Mouse (Mus musculus) adrenal gland, adult 8-10 months (tissue): ENCODE results near the gene Mgat3. TPM values are rescaled to one million over a fixed set of nuclear protein-coding genes. Genes with fewer than 3 reads are reported as not detected.

Source experiments
- DNase-seq: peaks from one replicate; pipeline ENCODE4 v3.0.0; 2022
- total RNA-seq, 4 experiments: library from RNA; stranded (reverse); gene quantifications; 2 replicates each; pipeline ENCODE4 v1.2.4; 2022

The Mgat3 gene
- total RNA-seq, 4 experiments from 2014 or later = 8.5 to 13.0 (median 11.6) TPM

GRCm38 (mm10) chr15:80232331-80232730 lies 58.8 kb downstream of the Mgat3 start:
- DNase-seq = no peak

GRCm38 (mm10) chr15:80233053-80233452 lies 59.5 kb downstream of the Mgat3 start:
- no peak for DNase-seq

- DNase-seq = peak; percentile 98
Observed at GRCm38 (mm10) chr15:80233733-80234509, 60.4 kb downstream of the Mgat3 start, which contains the start of gene Mief1. Gene Mief1 (plus strand): TSS chr15:80234018.

- no peak for DNase-seq
Observed at GRCm38 (mm10) chr15:80235535-80235934, 62.0 kb downstream of the Mgat3 start, which contains the start of gene AC140267.1. Gene AC140267.1 (plus strand): TSS chr15:80235835.

GRCm38 (mm10) chr15:80248135-80248534 lies 74.6 kb downstream of the Mgat3 start:
- DNase-seq = no peak

DNA sequence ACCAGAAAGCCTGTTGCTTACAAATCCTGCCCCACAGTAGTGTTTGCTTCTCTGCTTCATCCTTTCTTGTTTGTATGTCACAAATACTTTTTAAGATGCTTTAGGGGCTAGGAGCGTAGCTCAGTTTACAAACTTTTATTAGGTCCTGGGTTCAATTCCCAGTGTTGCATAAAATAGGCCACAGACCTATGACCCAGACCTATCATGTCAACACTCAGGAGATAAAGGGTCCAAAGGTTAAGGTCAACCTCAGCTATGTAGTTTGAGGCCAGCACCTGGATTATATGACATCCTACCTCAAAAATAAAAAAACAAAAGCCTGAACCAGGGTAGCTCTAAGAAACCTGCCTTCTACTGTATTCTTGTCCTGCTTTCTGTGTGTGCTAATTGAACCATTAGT lies 75.1 kb downstream of the Mgat3 start:
- DNase-seq = no peak

DNA sequence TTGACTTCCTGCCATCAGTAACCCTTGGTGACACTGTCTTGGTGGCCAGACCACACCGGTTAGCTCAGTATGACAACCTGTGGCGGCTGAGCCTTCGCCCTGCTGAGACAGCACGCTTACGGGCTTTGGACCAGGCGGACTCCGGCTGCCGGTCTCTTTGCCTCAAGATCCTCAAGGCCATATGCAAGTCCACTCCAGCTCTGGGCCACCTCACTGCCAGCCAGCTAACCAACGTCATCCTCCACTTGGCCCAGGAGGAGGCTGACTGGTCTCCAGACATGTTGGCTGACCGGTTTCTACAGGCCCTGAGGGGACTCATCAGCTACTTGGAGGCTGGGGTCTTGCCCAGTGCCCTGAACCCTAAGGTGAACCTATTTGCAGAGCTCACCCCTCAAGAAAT lies 76.2 kb downstream of the Mgat3 start:
- no peak for DNase-seq

DNA sequence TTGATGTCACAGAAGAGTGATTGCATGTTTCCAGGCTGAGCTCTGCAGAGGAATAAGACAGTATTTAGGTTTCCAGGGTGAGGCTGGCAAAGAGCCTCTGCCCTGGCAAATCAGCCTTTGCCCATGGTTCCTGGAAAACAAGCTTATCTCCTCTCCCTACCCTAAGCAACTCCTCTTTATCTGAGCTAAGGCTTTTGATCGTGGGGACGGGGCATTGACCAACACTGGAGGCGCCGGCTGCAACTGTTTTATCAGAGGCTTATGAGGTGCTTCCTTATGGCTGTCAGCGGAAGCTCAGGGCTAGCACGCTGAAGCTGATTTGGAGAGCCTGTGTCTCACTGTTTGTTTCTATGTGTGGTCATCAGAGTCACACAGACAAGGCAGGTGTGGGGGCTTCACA lies 77.1 kb downstream of the Mgat3 start:
- DNase-seq = no peak

DNA sequence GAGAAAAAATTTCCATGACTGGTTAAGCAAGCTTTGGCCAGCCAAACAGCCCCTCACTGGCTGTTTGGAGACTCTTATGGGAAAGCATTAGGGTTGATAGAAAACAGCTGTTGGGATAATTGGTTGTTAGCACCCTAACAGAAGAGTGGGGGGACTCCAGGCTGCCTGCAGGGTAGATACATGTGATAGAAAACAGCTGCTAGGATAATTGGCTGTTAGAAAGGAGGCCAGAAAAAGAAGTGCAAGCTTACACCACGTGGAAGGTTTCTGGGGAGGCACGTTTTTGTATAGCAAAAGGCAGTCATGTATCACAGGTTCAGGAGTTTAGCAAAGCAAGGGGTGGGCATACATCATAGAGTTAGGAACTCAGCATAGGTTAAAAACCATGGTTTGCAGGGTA lies 80.0 kb downstream of the Mgat3 start:
- DNase-seq = no peak

GRCm38 (mm10) chr15:80254207-80254606 lies 80.7 kb downstream of the Mgat3 start:
- peak; percentile 77 for DNase-seq

DNA sequence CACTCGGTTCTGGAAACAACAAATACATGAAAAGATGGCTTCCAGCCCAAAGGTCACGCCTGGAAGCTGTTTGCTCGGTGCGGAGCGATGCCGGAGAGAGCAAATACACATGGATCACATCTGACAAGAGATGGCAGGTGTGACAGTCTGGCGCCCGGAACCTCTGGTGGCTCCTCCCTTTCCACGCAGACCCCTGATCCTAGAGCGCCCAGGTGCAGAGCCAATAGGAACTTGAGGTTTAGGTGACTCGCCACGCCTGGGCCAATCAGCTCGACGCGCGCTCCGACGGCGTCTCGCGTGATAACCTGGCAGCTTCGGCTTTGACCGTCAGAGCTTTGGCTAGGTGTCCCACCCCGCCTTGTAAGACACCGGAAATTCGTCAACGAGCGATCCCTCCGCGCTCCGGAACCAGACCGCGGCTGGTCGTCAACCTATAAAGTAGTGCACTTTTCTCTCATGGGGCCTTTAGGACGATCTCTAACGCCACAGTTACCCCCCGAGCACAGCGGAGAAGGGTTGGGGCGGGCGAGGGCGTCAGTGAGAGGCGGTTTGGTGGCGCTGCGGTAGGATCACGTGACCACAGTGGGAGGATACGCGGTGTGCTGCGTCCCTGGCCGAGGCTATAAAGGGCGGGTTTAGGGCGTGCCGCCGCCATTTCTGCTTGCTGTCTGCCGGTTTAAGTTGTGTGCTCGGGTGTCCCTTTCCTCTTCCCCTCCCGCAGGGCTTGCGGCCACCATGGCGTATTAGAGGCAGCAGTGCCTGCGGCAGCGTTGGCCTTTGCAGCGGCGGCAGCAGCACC lies 81.5 kb downstream of the Mgat3 start, which contains the start of gene Atf4:
Gene Atf4, plus strand, starts transcription at position 338 of the 799 bp plus-strand sequence.
- DNase-seq = peak; percentile 99

- DNase-seq = peak; percentile 86
Observed at GRCm38 (mm10) chr15:80255646-80256121, 82.2 kb downstream of the Mgat3 start.

- no peak for DNase-seq
Observed at GRCm38 (mm10) chr15:80256242-80256641, 82.7 kb downstream of the Mgat3 start.

DNA sequence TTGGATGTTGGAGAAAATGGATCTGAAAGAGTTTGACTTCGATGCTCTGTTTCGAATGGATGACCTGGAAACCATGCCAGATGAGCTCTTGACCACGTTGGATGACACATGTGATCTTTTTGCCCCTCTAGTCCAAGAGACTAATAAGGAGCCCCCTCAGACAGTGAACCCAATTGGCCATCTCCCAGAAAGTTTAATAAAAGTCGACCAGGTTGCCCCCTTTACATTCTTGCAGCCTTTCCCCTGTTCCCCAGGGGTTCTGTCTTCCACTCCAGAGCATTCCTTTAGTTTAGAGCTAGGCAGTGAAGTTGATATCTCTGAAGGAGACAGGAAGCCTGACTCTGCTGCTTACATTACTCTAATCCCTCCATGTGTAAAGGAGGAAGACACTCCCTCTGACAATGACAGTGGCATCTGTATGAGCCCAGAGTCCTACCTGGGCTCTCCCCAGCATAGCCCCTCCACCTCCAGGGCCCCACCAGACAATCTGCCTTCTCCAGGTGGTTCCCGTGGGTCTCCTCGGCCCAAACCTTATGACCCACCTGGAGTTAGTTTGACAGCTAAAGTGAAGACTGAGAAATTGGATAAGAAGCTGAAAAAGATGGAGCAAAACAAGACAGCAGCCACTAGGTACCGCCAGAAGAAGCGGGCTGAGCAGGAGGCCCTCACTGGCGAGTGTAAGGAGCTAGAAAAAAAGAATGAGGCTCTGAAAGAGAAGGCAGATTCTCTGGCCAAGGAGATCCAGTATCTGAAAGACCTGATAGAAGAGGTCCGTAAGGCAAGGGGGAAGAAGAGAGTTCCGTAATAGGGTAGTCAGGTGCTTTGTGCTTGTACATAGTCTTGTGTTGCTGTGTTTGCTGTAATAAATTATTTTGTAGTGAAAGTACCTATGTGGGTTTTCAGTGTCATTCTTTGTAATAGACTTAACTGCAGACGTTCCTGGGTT lies 83.4 kb downstream of the Mgat3 start:
- DNase-seq = no peak

DNA sequence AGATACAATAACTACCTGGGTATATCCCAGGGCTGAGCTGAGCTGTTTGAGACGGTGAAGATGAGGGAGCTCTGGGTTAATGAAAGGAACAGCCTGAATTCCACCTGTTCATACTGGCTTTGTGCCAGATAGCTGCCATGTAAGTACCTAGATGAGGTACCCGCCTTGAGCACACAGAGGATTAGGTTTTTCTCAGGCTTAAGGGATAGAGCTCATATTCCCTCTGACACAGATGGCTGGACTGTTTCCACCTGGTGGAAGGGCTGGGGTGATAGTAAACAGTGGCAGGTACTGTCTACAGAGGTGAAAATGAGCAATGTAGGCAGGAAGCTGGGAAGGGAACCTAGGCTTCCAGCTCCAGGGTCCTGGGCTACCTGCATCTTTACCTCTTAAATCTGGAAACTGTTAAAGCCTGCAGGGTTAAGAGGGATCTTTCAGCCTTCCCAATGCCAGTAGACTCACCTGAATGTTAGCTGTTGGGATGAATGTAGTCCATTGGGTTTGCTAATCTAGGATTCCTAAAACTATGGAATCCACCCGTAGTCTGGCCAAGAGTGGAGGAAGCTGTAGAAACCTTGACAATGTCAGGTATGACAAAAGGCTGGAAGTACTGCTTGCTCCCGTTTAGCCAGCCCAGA lies 84.2 kb downstream of the Mgat3 start:
- DNase-seq = no peak

GRCm38 (mm10) chr15:80258240-80259170 lies 85.0 kb downstream of the Mgat3 start:
- DNase-seq = no peak

DNA sequence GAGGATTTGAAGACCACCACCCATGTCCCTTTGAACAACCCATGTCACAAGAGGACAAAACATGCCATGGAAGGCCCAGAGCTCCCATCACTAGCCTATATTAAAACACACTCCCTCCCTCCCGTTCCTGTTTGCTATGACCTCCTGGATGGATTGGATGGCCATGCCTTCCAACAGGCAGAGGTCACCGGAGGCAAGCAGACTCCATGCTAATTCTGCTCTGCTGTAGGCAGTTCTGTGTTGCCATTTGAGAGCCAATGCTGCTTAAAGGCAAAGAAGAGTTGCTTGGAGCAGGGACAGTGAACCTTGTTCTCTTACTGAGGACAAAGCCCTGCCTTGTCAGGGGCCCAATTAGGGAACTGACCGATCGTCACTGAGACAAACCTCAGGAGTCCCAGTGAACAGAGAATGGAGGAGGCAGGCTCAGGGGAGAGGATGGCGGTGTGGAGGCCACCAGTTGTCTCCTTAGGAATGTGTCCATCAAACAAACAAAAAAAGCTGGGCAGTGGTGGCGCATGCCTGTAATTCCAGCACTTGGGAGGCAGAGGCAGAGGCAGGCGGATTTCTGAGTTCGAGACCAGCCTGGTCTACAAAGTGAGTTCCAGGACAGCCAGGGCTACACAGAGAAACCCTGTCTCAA lies 86.0 kb downstream of the Mgat3 start:
- no peak for DNase-seq

DNA sequence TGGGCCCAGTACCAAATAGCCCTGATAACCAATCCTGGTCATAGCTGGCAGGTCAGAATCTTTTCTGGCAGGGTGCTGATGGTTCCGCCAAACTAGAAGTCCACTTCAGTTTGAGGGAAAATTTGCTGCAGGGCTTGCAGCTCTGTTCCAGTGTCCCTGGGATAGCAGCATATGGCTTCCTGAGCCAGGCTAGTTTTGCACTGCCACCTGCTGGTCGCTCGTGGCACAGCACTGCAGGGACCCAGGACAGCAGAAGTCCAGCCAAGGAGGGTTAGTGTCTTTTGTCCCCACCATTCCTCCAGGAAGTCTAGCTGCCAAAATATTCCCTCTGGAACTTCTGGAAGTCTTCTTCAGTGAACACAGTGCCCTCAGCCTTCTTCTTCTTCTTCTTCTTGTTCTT lies 87.2 kb downstream of the Mgat3 start:
- DNase-seq = peak; percentile 73

DNA sequence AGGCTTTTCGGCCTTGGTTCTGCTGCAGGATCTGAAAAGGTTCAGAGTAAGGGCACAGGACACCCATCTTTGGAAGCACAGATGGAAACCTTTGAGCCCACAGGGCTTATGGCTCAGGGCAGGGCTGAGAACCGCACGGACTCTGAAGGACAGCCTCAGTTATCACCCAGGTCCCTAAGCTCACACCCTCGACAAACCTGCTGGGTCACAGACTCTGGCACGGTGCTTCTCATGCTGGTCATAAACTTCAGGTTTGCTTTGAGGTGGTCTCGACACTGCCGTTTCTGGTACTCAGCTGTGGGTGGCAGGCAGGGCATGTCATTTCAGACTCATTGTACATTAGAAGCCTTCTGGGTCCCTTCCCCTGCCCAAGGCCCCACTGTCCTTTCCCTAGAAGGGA lies 87.6 kb downstream of the Mgat3 start:
- no peak for DNase-seq
